Mouse (Mus musculus) lung, postnatal 0 days (tissue): ENCODE measurements around the gene Efcab12. TPM values are rescaled to one million over a fixed set of nuclear protein-coding genes. Genes with fewer than 3 reads are reported as not detected.

Experiments used
- ATAC-seq: fragments of 200-750 bp; cut with Nextera tagmentation; 2 replicates; pipeline ENCODE4 v1.8.0; 2017; ENCODE audit warnings: moderate library complexity
- DNase-seq: peaks from one replicate; pipeline ENCODE4 v3.0.0-alpha.2; 2016; ENCODE audit warnings: low spot score
- H3K27ac ChIP-seq: fragments of 300-500 bp; sonication (generic); 2 replicates; pipeline ENCODE4 v1.5.1; 2014; ENCODE audit warnings: antibody characterized with exemption, mild to moderate bottlenecking, low read length, mixed read lengths
- H3K27me3 ChIP-seq: fragments of 300-500 bp; sonication (generic); replicated peaks from 2 replicates; pipeline ENCODE4 v1.6.1; 2014; ENCODE audit warnings: low read length, mixed read lengths; ENCODE audit not compliant: insufficient read depth
- H3K36me3 ChIP-seq: fragments of 300-500 bp; sonication (generic); 2 replicates; pipeline ENCODE4 v1.6.1; 2014; ENCODE audit warnings: low read length, mixed read lengths; ENCODE audit not compliant: insufficient read depth
- H3K4me1 ChIP-seq: fragments of 300-500 bp; sonication (generic); 2 replicates; pipeline ENCODE4 v1.6.1; 2014; ENCODE audit warnings: antibody characterized with exemption, low read depth, low read length, mixed read lengths; ENCODE audit not compliant: insufficient read depth
- H3K4me2 ChIP-seq: fragments of 300-500 bp; sonication (generic); replicated peaks from 2 replicates; pipeline ENCODE4 v1.6.1; 2014; ENCODE audit warnings: low read depth, mild to moderate bottlenecking, low read length, moderate library complexity, mixed read lengths
- H3K4me3 ChIP-seq: fragments of 300-500 bp; sonication (generic); 2 replicates; pipeline ENCODE4 v1.5.1; 2014; ENCODE audit warnings: low read depth, low read length
- H3K9ac ChIP-seq: fragments of 300-500 bp; sonication (generic); replicated peaks from 2 replicates; pipeline ENCODE4 v1.6.1; 2014; ENCODE audit warnings: low read depth, mild to moderate bottlenecking
- H3K9me3 ChIP-seq: fragments of 300-500 bp; sonication (generic); 2 replicates; pipeline ENCODE4 v1.6.1; 2016; ENCODE audit warnings: low read length, mixed read lengths
- CTCF ChIP-seq: IDR thresholded peaks from 2 replicates; pipeline ENCODE4 v1.5.1; 2016; ENCODE audit warnings: antibody characterized with exemption, mild to moderate bottlenecking
- EP300 ChIP-seq: IDR thresholded peaks from 2 replicates; pipeline ENCODE4 v1.6.1; 2016; ENCODE audit warnings: antibody characterized with exemption, mild to moderate bottlenecking, control low read depth
- WGBS: fragments of 180-500 bp; shearing (Covaris S2); extraction: QIAGEN DNeasy Blood & Tissue Kit; methylation state at CpG from one replicate; pipeline ENCODE4 v1.1.7; 2014; 5-methylcytosine and 5-hydroxymethylcytosine counted together
- microRNA-seq: library from miRNA; unstranded; fragments of <30 nt; microRNA quantifications from one replicate; pipeline ENCODE4, GENCODE M21; 2016
- polyA plus RNA-seq: library from polyadenylated mRNA; unstranded; fragments of >200 nt; fragmentation: Nextera tagmentation; extraction: Ambion mirVana; gene quantifications from 2 replicates; pipeline ENCODE4 v1.2.1, GENCODE M21; 2015

Gene Efcab12
- polyA plus RNA-seq, 1 experiment from 2014 or later, result 1.5 TPM

GRCm38 (mm10) chr6:115760982-115761381, 77.2 kb downstream of the Efcab12 start:
- ATAC-seq (no peak), DNase-seq (no peak)
- H3K4me3 ChIP-seq, result no peak overlapping the region
- no peak overlapping the region for H3K9ac ChIP-seq
- H3K27ac ChIP-seq, result no peak overlapping the region
- TF ChIP-seq CTCF (no peak), EP300 (no peak)
- H3K27me3 ChIP-seq, result no peaks in the 10 kb centered on the region
- H3K9me3 ChIP-seq, result no peaks in the 10 kb centered on the region
- H3K4me1 ChIP-seq, result peaks cover 12% of the 10 kb centered on the region; the same call in 1 of the 2 replicates
- no peaks in the 10 kb centered on the region for H3K36me3 ChIP-seq
- H3K4me2 ChIP-seq, result no peak overlapping the region
- 46% methylated on average over 4 of the region's 4 CpGs for WGBS

Small RNA genes lying within 50 kb of the gene (microRNA-seq; reads per million reads assigned to microRNA genes)
- not detected for gene Mir7660

Other genes with a start within 250 kb of the Efcab12 start
- gene Mkrn2os, start 245.8 kb downstream of the Efcab12 start, polyA plus RNA-seq, result 0.46 and 0.58 TPM in 2 replicates
- 18.8 and 21.3 TPM in 2 replicates for gene Mkrn2, start 236.5 kb downstream of the Efcab12 start, polyA plus RNA-seq
- 58.9 and 60.6 TPM in 2 replicates for gene Raf1, start 161.8 kb downstream of the Efcab12 start, polyA plus RNA-seq
- 4.9 and 5.5 TPM in 2 replicates for gene Tmem40, start 76.0 kb downstream of the Efcab12 start, polyA plus RNA-seq
- 2.5 and 3.0 TPM in 2 replicates for gene Cand2, start 63.9 kb downstream of the Efcab12 start, polyA plus RNA-seq
- 1,730 and 1,790 TPM in 2 replicates for gene Rpl32, start 29.7 kb downstream of the Efcab12 start, polyA plus RNA-seq
- gene Mbd4, start 15.0 kb upstream of the Efcab12 start, polyA plus RNA-seq, result 4.5 and 6.7 TPM in 2 replicates
- gene Ift122, start 15.1 kb upstream of the Efcab12 start, polyA plus RNA-seq, result 8.3 and 10.4 TPM in 2 replicates
- 0.04 TPM in 1 of 2 replicates, not detected in the other for gene Rho, start 93.3 kb upstream of the Efcab12 start, polyA plus RNA-seq
- gene H1foo, start 106.5 kb upstream of the Efcab12 start, polyA plus RNA-seq, result not detected in 2 replicates
- gene Plxnd1, start 156.6 kb upstream of the Efcab12 start, polyA plus RNA-seq, result 26.9 and 33.4 TPM in 2 replicates